Mouse (Mus musculus) hindbrain, embryonic 15.5 days (tissue): Measurements from ENCODE around the gene Aim2. TPM values are rescaled to one million over a fixed set of nuclear protein-coding genes. Genes with fewer than 3 reads are reported as not detected.
"Not testable (repeated sequence)": the region's sequence is repeated elsewhere in the genome, so short reads cannot be mapped to it uniquely, and the experiment has no call there.

ENCODE experiments used
- ATAC-seq: fragments of 200-750 bp; cut with Nextera tagmentation; 2 replicates; pipeline ENCODE4 v1.8.0; 2017; ENCODE audit warnings: low read depth, moderate number of reproducible peaks, moderate TSS enrichment; ENCODE audit not compliant: low FRiP score
- H3K27ac ChIP-seq: fragments of 300-500 bp; sonication (generic); replicated peaks from 2 replicates; pipeline ENCODE4 v1.5.1; 2015; ENCODE audit warnings: mild to moderate bottlenecking, inconsistent platforms
- H3K27me3 ChIP-seq: fragments of 300-500 bp; sonication (generic); 2 replicates; pipeline ENCODE4 v1.6.1; 2015; ENCODE audit warnings: control low read depth, inconsistent platforms
- H3K36me3 ChIP-seq: fragments of 300-500 bp; sonication (generic); 2 replicates; pipeline ENCODE4 v1.6.1; 2015; ENCODE audit warnings: control low read depth, inconsistent platforms
- H3K4me1 ChIP-seq: fragments of 300-500 bp; sonication (generic); replicated peaks from 2 replicates; pipeline ENCODE4 v1.6.1; 2015; ENCODE audit warnings: control low read depth, inconsistent platforms
- H3K4me2 ChIP-seq: fragments of 300-500 bp; sonication (generic); 2 replicates; pipeline ENCODE4 v1.6.1; 2015; ENCODE audit warnings: moderate library complexity, mild to moderate bottlenecking, inconsistent platforms
- H3K4me3 ChIP-seq: fragments of 300-500 bp; sonication (generic); 2 replicates; pipeline ENCODE4 v1.5.1; 2015; ENCODE audit warnings: mild to moderate bottlenecking, inconsistent platforms
- H3K9ac ChIP-seq: fragments of 300-500 bp; sonication (generic); 2 replicates; pipeline ENCODE4 v1.6.1; 2015; ENCODE audit warnings: inconsistent platforms
- H3K9me3 ChIP-seq: fragments of 300-500 bp; sonication (generic); 2 replicates; pipeline ENCODE4 v1.6.1; 2016; ENCODE audit warnings: control low read depth, inconsistent platforms
- WGBS: fragments of 180-500 bp; shearing (Covaris S2); methylation state at CpG from one replicate; pipeline ENCODE4 v1.1.7; 2015; 5-methylcytosine and 5-hydroxymethylcytosine counted together
- polyA plus RNA-seq: library from polyadenylated mRNA; unstranded; fragments of >200 nt; fragmentation: Nextera tagmentation; extraction: Ambion mirVana; gene quantifications from 2 replicates; pipeline ENCODE4 v1.2.1, GENCODE M21; 2015

Gene Aim2
- 0.83 and 2.0 TPM in 2 replicates for polyA plus RNA-seq

GRCm38 (mm10) chr1:173350372-173350957 is at the start of gene Aim2:
Gene Aim2, plus strand, starts transcription at chr1:173350879.
- no peaks in the 10 kb centered on the region for H3K9me3 ChIP-seq
- H3K9ac ChIP-seq = no peak within 1 kb of the TSS
- peak within 1 kb of the TSS; percentile 4; the same call in 1 of the 2 replicates for H3K4me3 ChIP-seq
- WGBS = 12% methylated on average over 10 of the region's 10 CpGs
- H3K36me3 ChIP-seq = peaks cover 9% of the 10 kb centered on the region
- ATAC-seq = peak; percentile 12; the same call in 1 of the 2 replicates
- peak within 1 kb of the TSS; percentile 27 for H3K4me2 ChIP-seq
- H3K4me1 ChIP-seq = peaks cover 13% of the 10 kb centered on the region; the same call in 1 of the 2 replicates
- H3K27ac ChIP-seq = no peak within 1 kb of the TSS
- H3K27me3 ChIP-seq = no peaks in the 10 kb centered on the region

GRCm38 (mm10) chr1:173302795-173303194 is 47.9 kb upstream of the Aim2 start:
- H3K9me3 ChIP-seq, H3K4me1 ChIP-seq, H3K27ac ChIP-seq, H3K4me3 ChIP-seq, H3K27me3 ChIP-seq, ATAC-seq, H3K4me2 ChIP-seq, H3K36me3 ChIP-seq, H3K9ac ChIP-seq: not testable (repeated sequence)
- 54% methylated on average over 3 of the region's 3 CpGs for WGBS

- H3K27me3 ChIP-seq, H3K9ac ChIP-seq, H3K4me1 ChIP-seq, H3K4me3 ChIP-seq, H3K4me2 ChIP-seq, H3K36me3 ChIP-seq, H3K9me3 ChIP-seq, ATAC-seq, H3K27ac ChIP-seq: not testable (repeated sequence)
- 91% methylated on average over 7 of the region's 7 CpGs for WGBS
Measured at GRCm38 (mm10) chr1:173313535-173314050, 37.1 kb upstream of the Aim2 start.

- ATAC-seq = no peak
- no peak overlapping the region for H3K27ac ChIP-seq
- no peaks in the 10 kb centered on the region for H3K36me3 ChIP-seq
- H3K9ac ChIP-seq = no peak overlapping the region
- H3K4me1 ChIP-seq = no peaks in the 10 kb centered on the region
- no peak overlapping the region for H3K4me3 ChIP-seq
- no peaks in the 10 kb centered on the region for H3K9me3 ChIP-seq
- H3K4me2 ChIP-seq = no peak overlapping the region
- 92% methylated on average over 3 of the region's 3 CpGs for WGBS
- H3K27me3 ChIP-seq = no peaks in the 10 kb centered on the region
Measured at GRCm38 (mm10) chr1:173315725-173316124, 35.0 kb upstream of the Aim2 start.

GRCm38 (mm10) chr1:173317925-173318477 is 32.7 kb upstream of the Aim2 start:
- 94% methylated on average over 2 of the region's 2 CpGs for WGBS

GRCm38 (mm10) chr1:173321593-173322248 is 29.0 kb upstream of the Aim2 start:
- Histone ChIP-seq H3K4me3 (no peak overlapping the region), H3K4me1 (0 out of 2 replicates have a peak, but pooled peaks cover 2% of the 10 kb centered on the region), H3K4me2 (no peak overlapping the region), H3K27ac (no peak overlapping the region), H3K9me3 (no peaks in the 10 kb centered on the region), H3K27me3 (no peaks in the 10 kb centered on the region), H3K36me3 (no peaks in the 10 kb centered on the region), H3K9ac (no peak overlapping the region)
- ATAC-seq = peak; percentile 87
- WGBS = 37% methylated on average over 8 of the region's 8 CpGs

More at GRCm38 (mm10) chr1:173317925-173318477, 32.7 kb upstream of the Aim2 start:
- H3K4me2 ChIP-seq = no peak overlapping the region
- no peak overlapping the region for H3K9ac ChIP-seq
- no peak overlapping the region for H3K27ac ChIP-seq
- no peaks in the 10 kb centered on the region for H3K27me3 ChIP-seq
- H3K36me3 ChIP-seq = no peaks in the 10 kb centered on the region
- H3K4me3 ChIP-seq = no peak overlapping the region
- 0 out of 2 replicates have a peak, but pooled peaks cover 2% of the 10 kb centered on the region for H3K4me1 ChIP-seq
- no peak for ATAC-seq
- no peaks in the 10 kb centered on the region for H3K9me3 ChIP-seq

- H3K9ac ChIP-seq = no peak overlapping the region
- WGBS = 65% methylated on average over 6 of the region's 6 CpGs
- ATAC-seq = no peak
- H3K4me3 ChIP-seq = no peak overlapping the region
- no peaks in the 10 kb centered on the region for H3K27me3 ChIP-seq
- 0 out of 2 replicates have a peak, but pooled peaks cover 2% of the 10 kb centered on the region for H3K4me1 ChIP-seq
- no peaks in the 10 kb centered on the region for H3K36me3 ChIP-seq
- H3K4me2 ChIP-seq = no peak overlapping the region
- no peaks in the 10 kb centered on the region for H3K9me3 ChIP-seq
- H3K27ac ChIP-seq = no peak overlapping the region
Measured at GRCm38 (mm10) chr1:173322249-173322627, 28.4 kb upstream of the Aim2 start.

- Histone ChIP-seq H3K9ac (no peak overlapping the region), H3K4me2 (no peak overlapping the region), H3K27ac (no peak overlapping the region), H3K4me3 (no peak overlapping the region), H3K27me3 (no peaks in the 10 kb centered on the region), H3K9me3 (no peaks in the 10 kb centered on the region), H3K36me3 (no peaks in the 10 kb centered on the region), H3K4me1 (0 out of 2 replicates have a peak, but pooled peaks cover 4% of the 10 kb centered on the region)
- ATAC-seq = no peak
- 31% methylated on average over 5 of the region's 5 CpGs for WGBS
Measured at GRCm38 (mm10) chr1:173323839-173324585, 26.7 kb upstream of the Aim2 start.

GRCm38 (mm10) chr1:173324961-173325360 is 25.7 kb upstream of the Aim2 start:
- Histone ChIP-seq H3K4me2 (no peak overlapping the region), H3K27me3 (no peaks in the 10 kb centered on the region), H3K4me1 (0 out of 2 replicates have a peak, but pooled peaks cover 7% of the 10 kb centered on the region), H3K9ac (no peak overlapping the region), H3K4me3 (no peak overlapping the region), H3K27ac (no peak overlapping the region), H3K9me3 (no peaks in the 10 kb centered on the region), H3K36me3 (no peaks in the 10 kb centered on the region)
- 60% methylated on average over 4 of the region's 4 CpGs for WGBS
- no peak for ATAC-seq

- ATAC-seq = no peak
- WGBS = 97% methylated on average over 1 of the region's 1 CpGs
- 0 out of 2 replicates have a peak, but pooled peaks cover 7% of the 10 kb centered on the region for H3K4me1 ChIP-seq
- H3K4me3 ChIP-seq = no peak overlapping the region
- no peaks in the 10 kb centered on the region for H3K27me3 ChIP-seq
- no peaks in the 10 kb centered on the region for H3K36me3 ChIP-seq
- no peak overlapping the region for H3K27ac ChIP-seq
- no peak overlapping the region for H3K9ac ChIP-seq
- H3K4me2 ChIP-seq = no peak overlapping the region
- H3K9me3 ChIP-seq = no peaks in the 10 kb centered on the region
Measured at GRCm38 (mm10) chr1:173325395-173325794, 25.3 kb upstream of the Aim2 start.

- Histone ChIP-seq H3K27me3 (no peaks in the 10 kb centered on the region), H3K27ac (no peak overlapping the region), H3K36me3 (no peaks in the 10 kb centered on the region), H3K4me1 (0 out of 2 replicates have a peak, but pooled peaks cover 7% of the 10 kb centered on the region), H3K9ac (no peak overlapping the region), H3K4me2 (no peak overlapping the region), H3K4me3 (no peak overlapping the region), H3K9me3 (no peaks in the 10 kb centered on the region)
- 57% methylated on average over 1 of the region's 1 CpGs for WGBS
- ATAC-seq = no peak
Measured at GRCm38 (mm10) chr1:173326552-173326951, 24.1 kb upstream of the Aim2 start.
